Mouse (Mus musculus): Measurements from ENCODE around the gene Tcf7l2.

Gene Tcf7l2

GRCm38 (mm10) chr19:55827613-55828259 is 86.1 kb downstream of the Tcf7l2 start:
- DNase-seq (ENCODE audit: low spot score): no peak

- no peak for DNase-seq (ENCODE audit: low spot score)
These were observed 89.4 kb downstream of the Tcf7l2 start for GRCm38 (mm10) chr19:55830976-55831559.

- no peak for DNase-seq (ENCODE audit: low spot score)
These were observed 90.5 kb downstream of the Tcf7l2 start for GRCm38 (mm10) chr19:55832122-55832521.

- no peak for DNase-seq (ENCODE audit: low spot score)
These were observed 92.3 kb downstream of the Tcf7l2 start for GRCm38 (mm10) chr19:55833807-55834385.

- DNase-seq (ENCODE audit: low spot score): no peak
These were observed 95.5 kb downstream of the Tcf7l2 start for GRCm38 (mm10) chr19:55836930-55837687.

GRCm38 (mm10) chr19:55837924-55838323 is 96.3 kb downstream of the Tcf7l2 start:
- no peak for DNase-seq (ENCODE audit: low spot score)

- DNase-seq (ENCODE audit: low spot score): no peak
These were observed 96.9 kb downstream of the Tcf7l2 start for GRCm38 (mm10) chr19:55838389-55839035.

- no peak for DNase-seq (ENCODE audit: low spot score)
These were observed 97.5 kb downstream of the Tcf7l2 start for GRCm38 (mm10) chr19:55839036-55839555.

GRCm38 (mm10) chr19:55840499-55841121 is 99.0 kb downstream of the Tcf7l2 start:
- DNase-seq (ENCODE audit: low spot score): no peak

GRCm38 (mm10) chr19:55842046-55842445 is 100.4 kb downstream of the Tcf7l2 start:
- no peak for DNase-seq (ENCODE audit: low spot score)

- DNase-seq (ENCODE audit: low spot score): no peak
These were observed 101.7 kb downstream of the Tcf7l2 start for GRCm38 (mm10) chr19:55843111-55843887.

- no peak for DNase-seq (ENCODE audit: low spot score)
These were observed 104.1 kb downstream of the Tcf7l2 start for GRCm38 (mm10) chr19:55845702-55846101.

GRCm38 (mm10) chr19:55846256-55846655 is 104.6 kb downstream of the Tcf7l2 start:
- no peak for DNase-seq (ENCODE audit: low spot score)

GRCm38 (mm10) chr19:55847043-55847442 is 105.4 kb downstream of the Tcf7l2 start:
- no peak for DNase-seq (ENCODE audit: low spot score)

- no peak for DNase-seq (ENCODE audit: low spot score)
These were observed 108.9 kb downstream of the Tcf7l2 start for GRCm38 (mm10) chr19:55850402-55851078.

- DNase-seq (ENCODE audit: low spot score): no peak
These were observed 110.1 kb downstream of the Tcf7l2 start for GRCm38 (mm10) chr19:55851498-55852324.

- DNase-seq (ENCODE audit: low spot score): no peak
These were observed 112.8 kb downstream of the Tcf7l2 start for GRCm38 (mm10) chr19:55854389-55854788.

GRCm38 (mm10) chr19:55855571-55855970 is 114.0 kb downstream of the Tcf7l2 start:
- no peak for DNase-seq (ENCODE audit: low spot score)

GRCm38 (mm10) chr19:55857328-55857727 is 115.7 kb downstream of the Tcf7l2 start:
- no peak for DNase-seq (ENCODE audit: low spot score)
